Mouse (Mus musculus): ENCODE measurements around the gene Sec22a. TPM values are rescaled to one million over a fixed set of nuclear protein-coding genes. Genes with fewer than 3 reads are reported as not detected.
A peak's percentile ranks its signal among the peaks of the same experiment; 100 is the strongest.

Gene Sec22a
- polyA plus RNA-seq, 1 experiment from 2014 or later, result 40.8 TPM

- DNase-seq (ENCODE audit: low spot score), result peak; percentile 61
- Histone ChIP-seq H3K36me3 (peaks cover 32% of the 10 kb centered on the region; the same call in 1 of the 2 replicates), H3K27ac (replicated peaks) (no peak overlapping the region), H3K4me1 (peaks cover 21% of the 10 kb centered on the region), H3K4me3 (no peak overlapping the region), H3K27me3 (ENCODE audit: low read depth, poor library complexity, severe bottlenecking) (no peaks in the 10 kb centered on the region), H3K9me3 (replicated peaks) (no peaks in the 10 kb centered on the region)
- WGBS, result 29% methylated on average over 6 of the region's 6 CpGs
Observed at GRCm38 (mm10) chr16:35360593-35360992, 3.1 kb downstream of the Sec22a start.

GRCm38 (mm10) chr16:35357449-35357848, 6.3 kb downstream of the Sec22a start:
- Histone ChIP-seq H3K36me3 (peaks cover 41% of the 10 kb centered on the region), H3K9me3 (replicated peaks) (no peaks in the 10 kb centered on the region), H3K27me3 (ENCODE audit: low read depth, poor library complexity, severe bottlenecking) (no peaks in the 10 kb centered on the region), H3K4me1 (peaks cover 2% of the 10 kb centered on the region), H3K27ac (replicated peaks) (no peak overlapping the region), H3K4me3 (no peak overlapping the region)
- no peak for DNase-seq (ENCODE audit: low spot score)
- 86% methylated on average over 1 of the region's 1 CpGs for whole genome bisulfite sequencing

- Histone ChIP-seq H3K4me1 (peaks cover 7% of the 10 kb centered on the region; the same call in 1 of the 2 replicates), H3K27ac (replicated peaks) (no peak overlapping the region), H3K27me3 (ENCODE audit: low read depth, poor library complexity, severe bottlenecking) (no peaks in the 10 kb centered on the region), H3K36me3 (peaks cover 13% of the 10 kb centered on the region), H3K4me3 (no peak overlapping the region), H3K9me3 (replicated peaks) (no peaks in the 10 kb centered on the region)
- no peak for DNase-seq (ENCODE audit: low spot score)
- 53% methylated on average over 1 of the region's 1 CpGs for WGBS
Observed at GRCm38 (mm10) chr16:35330451-35330850, 33.3 kb downstream of the Sec22a start.

- Histone ChIP-seq H3K9me3 (replicated peaks) (no peaks in the 10 kb centered on the region), H3K4me3 (no peak overlapping the region), H3K36me3 (no peaks in the 10 kb centered on the region), H3K27ac (replicated peaks) (no peak overlapping the region), H3K4me1 (no peaks in the 10 kb centered on the region), H3K27me3 (ENCODE audit: low read depth, poor library complexity, severe bottlenecking) (no peaks in the 10 kb centered on the region)
- 83% methylated on average over 2 of the region's 2 CpGs for WGBS
- no peak for DNase-seq (ENCODE audit: low spot score)
Observed at GRCm38 (mm10) chr16:35319773-35320172, 43.9 kb downstream of the Sec22a start.

GRCm38 (mm10) chr16:35319335-35319734, 44.4 kb downstream of the Sec22a start:
- Histone ChIP-seq H3K4me3 (no peak overlapping the region), H3K27me3 (ENCODE audit: low read depth, poor library complexity, severe bottlenecking) (no peaks in the 10 kb centered on the region), H3K4me1 (no peaks in the 10 kb centered on the region), H3K9me3 (replicated peaks) (no peaks in the 10 kb centered on the region), H3K36me3 (no peaks in the 10 kb centered on the region), H3K27ac (replicated peaks) (no peak overlapping the region)
- WGBS, result 67% methylated on average over 4 of the region's 4 CpGs
- no peak for DNase-seq (ENCODE audit: low spot score)

- no peak overlapping the region for H3K4me3 ChIP-seq
- H3K9me3 ChIP-seq (replicated peaks), result no peaks in the 10 kb centered on the region
- H3K4me1 ChIP-seq, result no peaks in the 10 kb centered on the region
- H3K27me3 ChIP-seq (ENCODE audit: low read depth, poor library complexity, severe bottlenecking), result no peaks in the 10 kb centered on the region
- peaks cover 7% of the 10 kb centered on the region for H3K36me3 ChIP-seq
- H3K27ac ChIP-seq (replicated peaks), result no peak overlapping the region
- no peak for DNase-seq (ENCODE audit: low spot score)
- 87% methylated on average over 6 of the region's 6 CpGs for WGBS
Observed at GRCm38 (mm10) chr16:35318397-35318796, 45.3 kb downstream of the Sec22a start.

- Histone ChIP-seq H3K4me1 (no peaks in the 10 kb centered on the region), H3K27ac (replicated peaks) (no peak overlapping the region), H3K27me3 (ENCODE audit: low read depth, poor library complexity, severe bottlenecking) (no peaks in the 10 kb centered on the region), H3K4me3 (no peak overlapping the region), H3K9me3 (replicated peaks) (no peaks in the 10 kb centered on the region), H3K36me3 (peaks cover 12% of the 10 kb centered on the region)
- no peak for DNase-seq (ENCODE audit: low spot score)
- 88% methylated on average over 5 of the region's 5 CpGs for WGBS
Observed at GRCm38 (mm10) chr16:35317460-35317859, 46.3 kb downstream of the Sec22a start.

- peaks cover 12% of the 10 kb centered on the region for H3K36me3 ChIP-seq
- no peak overlapping the region for H3K4me3 ChIP-seq
- peaks cover under 1% of the 10 kb centered on the region for H3K4me1 ChIP-seq
- no peaks in the 10 kb centered on the region for H3K9me3 ChIP-seq (replicated peaks)
- no peaks in the 10 kb centered on the region for H3K27me3 ChIP-seq (ENCODE audit: low read depth, poor library complexity, severe bottlenecking)
- H3K27ac ChIP-seq (replicated peaks), result no peak overlapping the region
- no peak for DNase-seq (ENCODE audit: low spot score)
Observed at GRCm38 (mm10) chr16:35316856-35317264, 46.9 kb downstream of the Sec22a start.

GRCm38 (mm10) chr16:35315496-35315895, 48.2 kb downstream of the Sec22a start:
- WGBS, result 78% methylated on average over 3 of the region's 3 CpGs
- Histone ChIP-seq H3K36me3 (peaks cover 12% of the 10 kb centered on the region), H3K4me1 (peaks cover 14% of the 10 kb centered on the region), H3K27me3 (ENCODE audit: low read depth, poor library complexity, severe bottlenecking) (no peaks in the 10 kb centered on the region), H3K9me3 (replicated peaks) (no peaks in the 10 kb centered on the region), H3K4me3 (no peak overlapping the region), H3K27ac (replicated peaks) (no peak overlapping the region)
- no peak for DNase-seq (ENCODE audit: low spot score)

GRCm38 (mm10) chr16:35311586-35311985, 52.1 kb downstream of the Sec22a start:
- Histone ChIP-seq H3K27ac (replicated peaks) (0 out of 2 replicates have a peak overlapping the region, but pooled peaks have one; percentile 18), H3K36me3 (peaks cover 12% of the 10 kb centered on the region), H3K4me1 (peaks cover 22% of the 10 kb centered on the region), H3K9me3 (replicated peaks) (no peaks in the 10 kb centered on the region), H3K27me3 (ENCODE audit: low read depth, poor library complexity, severe bottlenecking) (no peaks in the 10 kb centered on the region), H3K4me3 (no peak overlapping the region)
- 67% methylated on average over 8 of the region's 8 CpGs for WGBS
- no peak for DNase-seq (ENCODE audit: low spot score)

GRCm38 (mm10) chr16:35310551-35311110, 53.1 kb downstream of the Sec22a start:
- no peak overlapping the region for H3K4me3 ChIP-seq
- DNase-seq (ENCODE audit: low spot score), result peak; percentile 10
- 33% methylated on average over 2 of the region's 2 CpGs for WGBS
- H3K27ac ChIP-seq (replicated peaks), result no peak overlapping the region
- peaks cover 12% of the 10 kb centered on the region for H3K36me3 ChIP-seq
- peaks cover 22% of the 10 kb centered on the region for H3K4me1 ChIP-seq
- H3K27me3 ChIP-seq (ENCODE audit: low read depth, poor library complexity, severe bottlenecking), result no peaks in the 10 kb centered on the region
- H3K9me3 ChIP-seq (replicated peaks), result no peaks in the 10 kb centered on the region

GRCm38 (mm10) chr16:35309634-35310033, 54.1 kb downstream of the Sec22a start:
- no peak for DNase-seq (ENCODE audit: low spot score)
- no peak overlapping the region for H3K27ac ChIP-seq (replicated peaks)
- no peaks in the 10 kb centered on the region for H3K27me3 ChIP-seq (ENCODE audit: low read depth, poor library complexity, severe bottlenecking)
- H3K4me3 ChIP-seq, result no peak overlapping the region
- peaks cover 13% of the 10 kb centered on the region for H3K36me3 ChIP-seq
- no peaks in the 10 kb centered on the region for H3K9me3 ChIP-seq (replicated peaks)
- peaks cover 22% of the 10 kb centered on the region for H3K4me1 ChIP-seq
- WGBS, result 95% methylated on average over 4 of the region's 4 CpGs

- WGBS, result 92% methylated on average over 6 of the region's 6 CpGs
Observed at GRCm38 (mm10) chr16:35308486-35309143, 55.1 kb downstream of the Sec22a start.

More at GRCm38 (mm10) chr16:35308486-35309143, 55.1 kb downstream of the Sec22a start:
- no peak overlapping the region for H3K4me3 ChIP-seq
- no peaks in the 10 kb centered on the region for H3K27me3 ChIP-seq (ENCODE audit: low read depth, poor library complexity, severe bottlenecking)
- H3K36me3 ChIP-seq, result peaks cover 18% of the 10 kb centered on the region
- no peak overlapping the region for H3K27ac ChIP-seq (replicated peaks)
- H3K9me3 ChIP-seq (replicated peaks), result no peaks in the 10 kb centered on the region
- H3K4me1 ChIP-seq, result peaks cover 22% of the 10 kb centered on the region
- DNase-seq (ENCODE audit: low spot score), result no peak

Measured in midbrain, embryonic 10.5 days (tissue).